Mouse (Mus musculus) thymus, postnatal 10 days (tissue): Measurements from ENCODE around the gene Ass1.

Source experiments
- DNase-seq, 2 experiments: peaks; one replicate each; pipeline ENCODE4 v3.0.0; 2021; ENCODE audit warnings: low spot score in 2 of 2

The Ass1 gene

GRCm38 (mm10) chr2:31489166-31489565, 19.2 kb downstream of the Ass1 start:
- no peak for DNase-seq

- no peak for DNase-seq
Measured at GRCm38 (mm10) chr2:31490556-31490955, 20.5 kb downstream of the Ass1 start.

GRCm38 (mm10) chr2:31492308-31492707, 22.3 kb downstream of the Ass1 start:
- no peak for DNase-seq

GRCm38 (mm10) chr2:31493243-31493642, 23.2 kb downstream of the Ass1 start:
- no peak for DNase-seq

- no peak for DNase-seq
Measured at GRCm38 (mm10) chr2:31494315-31494714, 24.3 kb downstream of the Ass1 start.

- no peak for DNase-seq
Measured at GRCm38 (mm10) chr2:31495046-31495476, 25.1 kb downstream of the Ass1 start.

- DNase-seq = no peak
Measured at GRCm38 (mm10) chr2:31496141-31496540, 26.1 kb downstream of the Ass1 start.

GRCm38 (mm10) chr2:31497113-31497512, 27.1 kb downstream of the Ass1 start:
- DNase-seq = no peak

GRCm38 (mm10) chr2:31497635-31498034, 27.6 kb downstream of the Ass1 start:
- DNase-seq = no peak

GRCm38 (mm10) chr2:31499327-31500291, 29.6 kb downstream of the Ass1 start:
- DNase-seq = no peak

GRCm38 (mm10) chr2:31500292-31501204, 30.5 kb downstream of the Ass1 start:
- DNase-seq = no peak

GRCm38 (mm10) chr2:31501448-31502130, 31.6 kb downstream of the Ass1 start:
- DNase-seq = no peak

GRCm38 (mm10) chr2:31502616-31503522, 32.9 kb downstream of the Ass1 start:
- no peak for DNase-seq

GRCm38 (mm10) chr2:31505472-31505871, 35.5 kb downstream of the Ass1 start:
- no peak for DNase-seq

- DNase-seq = no peak
Measured at GRCm38 (mm10) chr2:31508851-31509250, 38.8 kb downstream of the Ass1 start.

- no peak for DNase-seq
Measured at GRCm38 (mm10) chr2:31511316-31511715, 41.3 kb downstream of the Ass1 start.

GRCm38 (mm10) chr2:31516557-31516956, 46.5 kb downstream of the Ass1 start:
- no peak for DNase-seq

- no peak for DNase-seq
Measured at GRCm38 (mm10) chr2:31521800-31522335, 51.9 kb downstream of the Ass1 start.

- no peak for DNase-seq
Measured at GRCm38 (mm10) chr2:31524641-31525040, 54.6 kb downstream of the Ass1 start.

- DNase-seq = no peak
Measured at GRCm38 (mm10) chr2:31525778-31526177, 55.8 kb downstream of the Ass1 start.
